Mouse (Mus musculus) E14TG2a.4 (cell line): ENCODE results near the gene Cacng2.

Experiments used
- H3K27me3 ChIP-seq: 2 replicates; pipeline ENCODE4 v1.6.1; 2014; ENCODE audit warnings: low read length, control low read depth; ENCODE audit not compliant: insufficient read depth
- H3K36me3 ChIP-seq: 2 replicates; pipeline ENCODE4 v1.6.1; 2014; ENCODE audit warnings: low read length, control low read depth; ENCODE audit not compliant: insufficient read depth
- H3K4me1 ChIP-seq: replicated peaks from 2 replicates; pipeline ENCODE4 v1.6.1; 2014; ENCODE audit warnings: low read depth, low read length, control low read depth
- H3K4me3 ChIP-seq: replicated peaks from 2 replicates; pipeline ENCODE4 v1.5.1; 2014; ENCODE audit warnings: mild to moderate bottlenecking, low read length
- H3K9me3 ChIP-seq: 2 replicates; pipeline ENCODE4 v1.6.1; 2014; ENCODE audit warnings: low read length, control low read depth
- CTCF ChIP-seq: conservative IDR thresholded peaks from 2 replicates; pipeline ENCODE4 v1.5.1; 2014; ENCODE audit warnings: low read length
- NANOG ChIP-seq: IDR thresholded peaks from 2 replicates; pipeline ENCODE4 v1.6.1; 2014; ENCODE audit warnings: borderline replicate concordance, low read length, mixed read lengths
- POU5F1 ChIP-seq: IDR thresholded peaks from 2 replicates; pipeline ENCODE4 v1.6.1; 2014; ENCODE audit warnings: low read length, borderline replicate concordance

Cacng2 gene

DNA sequence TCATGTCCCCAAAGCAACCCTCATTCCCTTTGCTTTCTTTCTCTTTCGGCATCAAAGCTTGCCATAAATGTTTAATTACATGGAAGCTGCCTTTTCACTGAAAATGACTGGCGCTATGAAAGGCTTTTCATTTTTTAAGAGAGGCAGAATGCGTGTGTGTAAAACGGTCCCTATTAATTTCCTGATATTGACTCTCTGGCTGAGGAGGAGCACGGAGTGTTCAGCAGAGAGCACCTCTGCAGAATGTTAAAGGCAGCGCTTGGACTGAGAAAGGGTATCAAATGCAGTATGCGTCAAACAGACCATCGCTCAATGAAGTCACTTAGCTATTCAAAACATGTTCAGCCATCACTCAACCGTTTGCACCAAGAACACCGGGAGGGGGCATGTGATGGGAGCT lies 2.9 kb downstream of the Cacng2 start:
- Histone ChIP-seq H3K27me3 (peaks cover 74% of the 10 kb centered on the region), H3K9me3 (no peaks in the 10 kb centered on the region), H3K36me3 (no peaks in the 10 kb centered on the region), H3K4me1 (no peaks in the 10 kb centered on the region; the same call in 1 of the 2 replicates), H3K4me3 (no peak overlapping the region)
- TF ChIP-seq NANOG: no peak
- TF ChIP-seq CTCF: no peak
- TF ChIP-seq POU5F1: no peak

GRCm38 (mm10) chr15:78116244-78116643 lies 3.6 kb downstream of the Cacng2 start:
- H3K36me3 ChIP-seq: no peaks in the 10 kb centered on the region
- TF ChIP-seq NANOG: no peak
- TF ChIP-seq POU5F1: no peak
- H3K27me3 ChIP-seq: peaks cover 67% of the 10 kb centered on the region
- H3K4me1 ChIP-seq: no peaks in the 10 kb centered on the region; the same call in 1 of the 2 replicates
- no peaks in the 10 kb centered on the region; the same call in 1 of the 2 replicates for H3K9me3 ChIP-seq
- no peak overlapping the region for H3K4me3 ChIP-seq

- Histone ChIP-seq H3K4me3 (no peak overlapping the region), H3K9me3 (no peaks in the 10 kb centered on the region), H3K27me3 (peaks cover 16% of the 10 kb centered on the region; the same call in 1 of the 2 replicates), H3K36me3 (no peaks in the 10 kb centered on the region), H3K4me1 (peaks cover 23% of the 10 kb centered on the region)
- TF ChIP-seq CTCF (no peak), NANOG (no peak), POU5F1 (no peak)
Measured at GRCm38 (mm10) chr15:78099516-78099915, 20.3 kb downstream of the Cacng2 start.

DNA sequence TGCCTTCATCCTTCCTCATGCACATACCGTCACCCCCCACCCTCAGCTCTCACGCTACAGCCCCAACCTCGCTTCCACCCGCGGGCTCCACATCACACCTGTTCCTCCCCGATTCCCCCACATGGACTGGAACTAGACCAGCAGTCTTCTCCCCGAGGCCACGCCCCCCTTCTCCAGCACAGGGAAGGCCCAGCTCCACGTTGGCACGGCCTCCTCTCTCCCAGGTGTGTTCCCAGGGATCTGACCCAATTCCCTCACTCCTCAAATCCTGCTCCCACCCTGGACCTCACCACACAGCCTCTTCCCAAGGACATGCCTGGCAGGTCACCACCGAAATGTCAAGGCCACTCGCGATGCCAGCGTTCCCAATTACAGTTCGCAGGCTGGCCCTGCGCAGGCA lies 23.8 kb downstream of the Cacng2 start:
- Histone ChIP-seq H3K4me1 (peaks cover 26% of the 10 kb centered on the region), H3K36me3 (no peaks in the 10 kb centered on the region), H3K27me3 (peaks cover 6% of the 10 kb centered on the region; the same call in 1 of the 2 replicates), H3K9me3 (no peaks in the 10 kb centered on the region), H3K4me3 (0 out of 2 replicates have a peak overlapping the region, but pooled peaks have one; percentile 29)
- no peak for TF ChIP-seq NANOG

DNA sequence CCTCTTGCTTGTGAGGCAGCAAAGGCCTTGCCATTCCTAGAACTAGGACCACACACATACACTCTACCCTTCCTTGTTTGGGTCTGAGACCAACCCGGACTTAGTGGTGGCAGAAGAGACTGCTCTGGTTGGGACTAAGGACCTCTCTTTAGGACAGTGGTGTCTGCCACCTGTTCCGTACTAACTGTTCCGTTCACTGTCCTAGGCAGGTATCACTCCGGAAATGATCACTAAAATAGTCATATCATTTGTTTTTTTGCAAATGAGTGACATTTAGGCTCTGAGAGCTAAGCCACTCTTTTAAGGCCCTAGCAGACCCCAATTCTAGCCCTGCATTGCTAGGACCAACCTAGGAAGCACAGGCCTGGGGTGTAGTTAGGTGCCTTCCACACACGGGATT lies 26.2 kb downstream of the Cacng2 start:
- Histone ChIP-seq H3K27me3 (peaks cover 4% of the 10 kb centered on the region), H3K4me1 (peaks cover 26% of the 10 kb centered on the region), H3K4me3 (no peak overlapping the region), H3K9me3 (no peaks in the 10 kb centered on the region), H3K36me3 (no peaks in the 10 kb centered on the region)
- no peak for TF ChIP-seq CTCF
- no peak for TF ChIP-seq NANOG
- no peak for TF ChIP-seq POU5F1

DNA sequence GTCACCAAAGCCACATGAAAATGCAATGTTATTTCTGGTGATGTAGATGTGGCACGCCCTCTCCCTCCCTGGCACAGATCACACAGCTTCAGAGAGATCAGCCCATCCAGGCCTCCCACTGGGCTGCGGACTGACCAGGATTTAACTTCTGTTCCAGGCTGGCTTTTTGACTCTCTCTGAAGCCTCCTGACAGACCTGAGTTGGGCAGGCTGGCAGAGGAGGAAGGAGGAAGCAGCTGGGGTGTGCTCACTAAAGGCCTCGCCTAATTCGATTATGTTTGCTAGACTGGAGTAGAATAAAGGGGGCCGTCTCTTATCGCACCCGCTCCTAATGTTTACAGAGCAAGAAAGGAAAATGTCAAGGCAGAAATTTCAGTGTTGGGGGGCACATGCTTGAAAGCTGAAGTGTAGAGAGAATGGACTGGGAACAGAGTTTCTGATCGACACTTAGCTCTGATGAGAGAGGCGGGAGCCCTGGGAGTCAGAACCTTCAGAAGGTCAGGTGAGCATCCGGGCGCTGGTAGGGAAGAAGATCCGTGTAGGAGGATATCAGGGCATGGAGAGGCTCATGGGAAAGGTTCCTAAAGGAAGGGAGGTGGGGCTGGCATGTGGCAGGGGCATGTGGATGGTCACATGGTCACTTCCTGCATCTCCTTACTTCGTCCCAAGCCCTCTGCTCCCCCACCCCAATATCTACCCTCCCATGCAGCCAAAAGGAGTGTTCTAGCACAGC lies 36.8 kb downstream of the Cacng2 start:
- H3K4me1 ChIP-seq: peaks cover 28% of the 10 kb centered on the region
- no peaks in the 10 kb centered on the region for H3K36me3 ChIP-seq
- no peaks in the 10 kb centered on the region for H3K9me3 ChIP-seq
- peaks cover 23% of the 10 kb centered on the region for H3K27me3 ChIP-seq
- no peak for TF ChIP-seq NANOG
- no peak for TF ChIP-seq CTCF
- no peak for TF ChIP-seq POU5F1
- no peak overlapping the region for H3K4me3 ChIP-seq

DNA sequence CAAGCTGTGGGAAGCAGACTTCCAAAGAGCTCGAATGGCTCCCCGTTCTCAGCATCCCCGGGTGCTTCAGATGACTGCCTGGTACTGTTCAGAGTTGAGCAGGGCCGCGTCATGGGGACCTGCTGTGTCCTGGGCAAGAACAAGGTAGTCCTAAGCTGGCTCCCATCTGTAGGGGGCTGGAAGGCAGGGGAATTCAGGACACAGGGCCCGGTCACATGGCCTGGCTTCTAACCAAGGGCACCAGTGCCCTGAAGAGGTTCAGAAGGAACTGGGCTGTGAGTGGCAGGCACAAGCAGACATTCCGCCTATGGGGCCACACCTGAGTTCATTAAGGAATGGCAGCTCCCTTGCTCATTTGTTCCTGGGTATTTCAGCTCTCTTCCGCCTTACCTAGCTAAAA lies 37.7 kb downstream of the Cacng2 start:
- no peak for TF ChIP-seq NANOG
- no peak for TF ChIP-seq CTCF
- peak overlapping the region; percentile 35; the same call in 1 of the 2 replicates for H3K4me3 ChIP-seq
- no peaks in the 10 kb centered on the region for H3K9me3 ChIP-seq
- H3K4me1 ChIP-seq: peaks cover 28% of the 10 kb centered on the region
- no peaks in the 10 kb centered on the region for H3K36me3 ChIP-seq
- peaks cover 23% of the 10 kb centered on the region for H3K27me3 ChIP-seq

DNA sequence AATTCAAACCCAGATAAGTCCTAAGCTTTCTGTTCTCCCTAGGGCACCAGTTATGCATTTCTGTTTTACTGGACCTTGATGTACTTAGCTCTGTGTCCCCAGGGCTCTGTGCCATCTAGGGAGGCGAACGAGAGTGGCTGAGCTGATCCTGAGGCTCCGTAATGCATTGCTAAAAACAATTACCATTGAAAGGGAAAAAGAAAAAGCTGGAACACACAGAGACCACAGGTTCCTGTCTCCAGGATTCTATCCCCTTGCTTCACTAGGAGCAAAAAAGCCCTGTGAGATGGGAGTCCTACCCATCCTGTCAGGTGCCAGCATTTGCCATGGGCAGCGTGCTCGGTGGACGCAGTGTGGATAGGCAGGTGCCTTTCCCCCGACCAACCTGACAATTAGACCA lies 38.4 kb downstream of the Cacng2 start:
- peaks cover 28% of the 10 kb centered on the region for H3K4me1 ChIP-seq
- TF ChIP-seq NANOG: no peak
- no peak for TF ChIP-seq POU5F1
- no peak for TF ChIP-seq CTCF
- H3K27me3 ChIP-seq: peaks cover 23% of the 10 kb centered on the region
- H3K36me3 ChIP-seq: no peaks in the 10 kb centered on the region
- 0 out of 2 replicates have a peak overlapping the region, but pooled peaks have one; percentile 35 for H3K4me3 ChIP-seq
- H3K9me3 ChIP-seq: no peaks in the 10 kb centered on the region

- peaks cover 27% of the 10 kb centered on the region for H3K27me3 ChIP-seq
- H3K4me3 ChIP-seq: no peak overlapping the region
- no peaks in the 10 kb centered on the region for H3K9me3 ChIP-seq
- TF ChIP-seq CTCF (no peak), NANOG (no peak), POU5F1 (no peak)
- no peaks in the 10 kb centered on the region for H3K36me3 ChIP-seq
- H3K4me1 ChIP-seq: peaks cover 28% of the 10 kb centered on the region
Measured at GRCm38 (mm10) chr15:78080326-78080725, 39.5 kb downstream of the Cacng2 start.
